Mouse (Mus musculus) c-Kit-negative CD71-positive TER-119-positive erythroid progenitor cells, embryonic 14.5 days (primary cell): ENCODE data around the gene Ghr.

Source experiments
- DNase-seq: peaks from one replicate; pipeline ENCODE4 v3.0.0-alpha.2; 2013; ENCODE audit warnings: low read depth, low spot score

The Ghr gene

GRCm38 (mm10) chr15:3295986-3296385, 287.3 kb downstream of the Ghr start:
- DNase-seq = no peak

GRCm38 (mm10) chr15:3293477-3293876, 289.8 kb downstream of the Ghr start:
- DNase-seq = no peak

GRCm38 (mm10) chr15:3290435-3290834, 292.9 kb downstream of the Ghr start:
- DNase-seq = no peak

- DNase-seq = no peak
Measured at GRCm38 (mm10) chr15:3286032-3286431, 297.3 kb downstream of the Ghr start.

- no peak for DNase-seq
Measured at GRCm38 (mm10) chr15:3281737-3282136, 301.6 kb downstream of the Ghr start.

GRCm38 (mm10) chr15:3281216-3281615, 302.1 kb downstream of the Ghr start:
- no peak for DNase-seq

GRCm38 (mm10) chr15:3279242-3279641, 304.1 kb downstream of the Ghr start:
- no peak for DNase-seq

GRCm38 (mm10) chr15:3277391-3277790, 305.9 kb downstream of the Ghr start:
- no peak for DNase-seq

GRCm38 (mm10) chr15:3273191-3273590, 310.1 kb downstream of the Ghr start:
- DNase-seq = no peak

GRCm38 (mm10) chr15:3271216-3271615, 312.1 kb downstream of the Ghr start:
- DNase-seq = no peak

GRCm38 (mm10) chr15:3270646-3271077, 312.6 kb downstream of the Ghr start:
- peak; percentile 2 for DNase-seq

GRCm38 (mm10) chr15:3269996-3270645, 313.2 kb downstream of the Ghr start:
- DNase-seq = no peak

GRCm38 (mm10) chr15:3269496-3269895, 313.8 kb downstream of the Ghr start:
- no peak for DNase-seq

- no peak for DNase-seq
Measured at GRCm38 (mm10) chr15:3268247-3268646, 315.0 kb downstream of the Ghr start, which contains the start of gene Selenop. TSS of gene Selenop (plus strand) at chr15:3268547.
